Mouse (Mus musculus) midbrain, postnatal 0 days (tissue): ENCODE results near the gene Plg. TPM values are rescaled to one million over a fixed set of nuclear protein-coding genes. Genes with fewer than 3 reads are reported as not detected.
A peak's percentile ranks its signal among the peaks of the same experiment; 100 is the strongest.

ENCODE experiments used
- ATAC-seq: fragments of 200-750 bp; cut with Nextera tagmentation; 2 replicates; pipeline ENCODE4 v1.8.0; 2017; ENCODE audit warnings: moderate number of reproducible peaks, mild to moderate bottlenecking, moderate TSS enrichment, moderate library complexity; ENCODE audit not compliant: low FRiP score
- DNase-seq: peaks from one replicate; pipeline ENCODE4 v3.0.0-alpha.2; 2015; ENCODE audit warnings: low spot score
- H3K27ac ChIP-seq: fragments of 300-500 bp; sonication (generic); 2 replicates; pipeline ENCODE4 v1.5.1; 2014; ENCODE audit warnings: low read depth, mild to moderate bottlenecking, low read length, mixed read lengths
- H3K27me3 ChIP-seq: fragments of 300-500 bp; sonication (generic); 2 replicates; pipeline ENCODE4 v1.6.1; 2014; ENCODE audit warnings: low read length, control low read depth, mixed read lengths; ENCODE audit not compliant: insufficient read depth
- H3K36me3 ChIP-seq: fragments of 300-500 bp; sonication (generic); 2 replicates; pipeline ENCODE4 v1.6.1; 2014; ENCODE audit warnings: low read length, control low read depth, mixed read lengths; ENCODE audit not compliant: insufficient read depth
- H3K4me1 ChIP-seq: fragments of 300-500 bp; sonication (generic); 2 replicates; pipeline ENCODE4 v1.6.1; 2014; ENCODE audit warnings: mild to moderate bottlenecking, control low read depth, antibody characterized with exemption, low read length, mixed read lengths; ENCODE audit not compliant: insufficient read depth
- H3K4me2 ChIP-seq: fragments of 300-500 bp; sonication (generic); 2 replicates; pipeline ENCODE4 v1.6.1; 2014; ENCODE audit warnings: low read depth, mild to moderate bottlenecking, low read length, mixed read lengths; ENCODE audit not compliant: poor library complexity, severe bottlenecking
- H3K4me3 ChIP-seq: fragments of 300-500 bp; sonication (generic); 2 replicates; pipeline ENCODE4 v1.5.1; 2014; ENCODE audit warnings: low read depth, mild to moderate bottlenecking, low read length, moderate library complexity
- H3K9ac ChIP-seq: fragments of 300-500 bp; sonication (generic); replicated peaks from 2 replicates; pipeline ENCODE4 v1.6.1; 2014; ENCODE audit warnings: mild to moderate bottlenecking, low read length, moderate library complexity, mixed read lengths; ENCODE audit not compliant: poor library complexity, severe bottlenecking
- H3K9me3 ChIP-seq: fragments of 300-500 bp; sonication (generic); 2 replicates; pipeline ENCODE4 v1.6.1; 2016; ENCODE audit warnings: low read length, control low read depth
- CTCF ChIP-seq: IDR thresholded peaks from 2 replicates; pipeline ENCODE4 v1.5.1; 2016; ENCODE audit warnings: antibody characterized with exemption, mild to moderate bottlenecking
- WGBS: fragments of 180-500 bp; shearing (Covaris S2); extraction: QIAGEN DNeasy Blood & Tissue Kit; methylation state at CpG from one replicate; pipeline ENCODE4 v1.1.7; 2014; 5-methylcytosine and 5-hydroxymethylcytosine counted together
- polyA plus RNA-seq: library from polyadenylated mRNA; unstranded; fragments of >200 nt; fragmentation: Nextera tagmentation; extraction: Ambion mirVana; gene quantifications from 2 replicates; pipeline ENCODE4 v1.2.1, GENCODE M21; 2015
- total RNA-seq: library from RNA; depleted of rRNA; stranded (reverse); fragments of >200 nt; gene quantifications from 2 replicates; pipeline ENCODE4 v1.2.3, GENCODE M21; 2014

Plg gene
- total and polyA plus RNA-seq, 2 experiments from 2014 or later: not detected

- DNase-seq (no peak), ATAC-seq (no peak)
- Histone ChIP-seq H3K4me3 (no peak overlapping the region), H3K4me2 (no peak overlapping the region), H3K36me3 (no peaks in the 10 kb centered on the region), H3K9me3 (no peaks in the 10 kb centered on the region), H3K27ac (no peak overlapping the region), H3K9ac (no peak overlapping the region), H3K27me3 (no peaks in the 10 kb centered on the region), H3K4me1 (no peaks in the 10 kb centered on the region)
- 89% methylated on average over 2 of the region's 2 CpGs for WGBS
- TF ChIP-seq CTCF: no peak
Measured at GRCm38 (mm10) chr17:12381579-12381978, 3.2 kb downstream of the Plg start.

GRCm38 (mm10) chr17:12382531-12382930 lies 4.1 kb downstream of the Plg start:
- no peak overlapping the region for H3K27ac ChIP-seq
- H3K36me3 ChIP-seq: no peaks in the 10 kb centered on the region
- H3K4me1 ChIP-seq: no peaks in the 10 kb centered on the region
- no peaks in the 10 kb centered on the region for H3K9me3 ChIP-seq
- ATAC-seq (peak; percentile 79), DNase-seq (peak; percentile 80)
- TF ChIP-seq CTCF: no peak
- WGBS: 18% methylated on average over 2 of the region's 2 CpGs
- H3K27me3 ChIP-seq: no peaks in the 10 kb centered on the region
- H3K4me3 ChIP-seq: no peak overlapping the region
- no peak overlapping the region for H3K4me2 ChIP-seq
- no peak overlapping the region for H3K9ac ChIP-seq

GRCm38 (mm10) chr17:12385049-12385794 lies 6.8 kb downstream of the Plg start:
- no peak for TF ChIP-seq CTCF
- Histone ChIP-seq H3K36me3 (no peaks in the 10 kb centered on the region), H3K27me3 (no peaks in the 10 kb centered on the region), H3K9ac (no peak overlapping the region), H3K4me1 (no peaks in the 10 kb centered on the region), H3K27ac (no peak overlapping the region), H3K4me2 (no peak overlapping the region), H3K4me3 (no peak overlapping the region), H3K9me3 (no peaks in the 10 kb centered on the region)
- WGBS: 72% methylated on average over 8 of the region's 8 CpGs
- no peak for ATAC-seq
- DNase-seq: no peak

- no peak overlapping the region for H3K4me2 ChIP-seq
- H3K27me3 ChIP-seq: no peaks in the 10 kb centered on the region
- no peak overlapping the region for H3K4me3 ChIP-seq
- 86% methylated on average over 2 of the region's 2 CpGs for WGBS
- no peaks in the 10 kb centered on the region for H3K4me1 ChIP-seq
- ATAC-seq (no peak), DNase-seq (no peak)
- no peak for TF ChIP-seq CTCF
- no peak overlapping the region for H3K9ac ChIP-seq
- no peak overlapping the region for H3K27ac ChIP-seq
- no peaks in the 10 kb centered on the region for H3K36me3 ChIP-seq
- 0 out of 2 replicates have a peak, but pooled peaks cover 2% of the 10 kb centered on the region for H3K9me3 ChIP-seq
Measured at GRCm38 (mm10) chr17:12387781-12388180, 9.4 kb downstream of the Plg start.

- Histone ChIP-seq H3K9ac (no peak overlapping the region), H3K27ac (no peak overlapping the region), H3K4me2 (no peak overlapping the region), H3K4me3 (no peak overlapping the region), H3K36me3 (no peaks in the 10 kb centered on the region), H3K4me1 (no peaks in the 10 kb centered on the region), H3K9me3 (0 out of 2 replicates have a peak, but pooled peaks cover 2% of the 10 kb centered on the region), H3K27me3 (no peaks in the 10 kb centered on the region)
- TF ChIP-seq CTCF: no peak
- DNase-seq (no peak), ATAC-seq (no peak)
- 93% methylated on average over 7 of the region's 7 CpGs for WGBS
Measured at GRCm38 (mm10) chr17:12388239-12388638, 9.8 kb downstream of the Plg start.

- DNase-seq (no peak), ATAC-seq (no peak)
- no peaks in the 10 kb centered on the region for H3K27me3 ChIP-seq
- H3K4me2 ChIP-seq: no peak overlapping the region
- H3K36me3 ChIP-seq: no peaks in the 10 kb centered on the region
- no peaks in the 10 kb centered on the region for H3K4me1 ChIP-seq
- no peak for TF ChIP-seq CTCF
- 93% methylated on average over 9 of the region's 9 CpGs for WGBS
- no peak overlapping the region for H3K27ac ChIP-seq
- H3K9me3 ChIP-seq: 0 out of 2 replicates have a peak, but pooled peaks cover 2% of the 10 kb centered on the region
- H3K9ac ChIP-seq: no peak overlapping the region
- no peak overlapping the region for H3K4me3 ChIP-seq
Measured at GRCm38 (mm10) chr17:12396163-12396677, 17.8 kb downstream of the Plg start.
